Mouse (Mus musculus) heart, postnatal 0 days (tissue): ENCODE results near the gene Arl14ep.

ENCODE experiments used
- CTCF ChIP-seq: IDR thresholded peaks from 2 replicates; pipeline ENCODE4 v1.5.1; 2016; ENCODE audit warnings: antibody characterized with exemption, control low read depth, low read depth
- EP300 ChIP-seq: IDR thresholded peaks from 2 replicates; pipeline ENCODE4 v1.6.1; 2016; ENCODE audit warnings: antibody characterized with exemption, low read depth

DNA sequence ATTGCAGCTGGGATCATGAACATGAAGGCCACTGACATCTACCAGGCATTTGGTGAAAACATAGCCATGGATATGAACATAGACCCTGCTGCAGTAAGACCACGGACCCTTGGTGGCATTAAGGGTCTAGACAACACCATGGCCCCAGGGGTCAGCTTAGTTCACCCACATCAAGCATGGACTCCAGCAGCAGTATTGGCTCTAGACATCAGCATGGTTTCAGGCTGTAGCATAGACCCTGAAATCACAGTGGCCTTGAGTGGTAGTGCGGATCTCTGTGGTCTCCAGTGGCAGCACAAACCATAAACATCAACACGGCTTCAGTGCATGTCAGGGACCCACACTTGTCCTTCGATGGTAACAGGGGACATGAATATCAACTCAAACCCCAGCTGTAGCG, 48.5 kb upstream of the Arl14ep start:
- TF ChIP-seq CTCF (no peak), EP300 (no peak)
